Mouse (Mus musculus) cortical plate, adult 2 months (tissue): ENCODE measurements around the gene Ccdc181.

Source experiments
- CTCF ChIP-seq: fragments of 200-500 bp; IDR thresholded peaks from 2 replicates; pipeline ENCODE4 v1.5.1; 2011; ENCODE audit warnings: mild to moderate bottlenecking, control low read depth, low read length; ENCODE audit not compliant: insufficient read depth; ENCODE audit errors: extremely low read depth
- POLR2A ChIP-seq: fragments of 200-500 bp; IDR thresholded peaks from 2 replicates; pipeline ENCODE4 v1.6.1; 2011; ENCODE audit warnings: mild to moderate bottlenecking, low read length, control low read depth; ENCODE audit not compliant: insufficient read depth; ENCODE audit errors: extremely low read depth

DNA sequence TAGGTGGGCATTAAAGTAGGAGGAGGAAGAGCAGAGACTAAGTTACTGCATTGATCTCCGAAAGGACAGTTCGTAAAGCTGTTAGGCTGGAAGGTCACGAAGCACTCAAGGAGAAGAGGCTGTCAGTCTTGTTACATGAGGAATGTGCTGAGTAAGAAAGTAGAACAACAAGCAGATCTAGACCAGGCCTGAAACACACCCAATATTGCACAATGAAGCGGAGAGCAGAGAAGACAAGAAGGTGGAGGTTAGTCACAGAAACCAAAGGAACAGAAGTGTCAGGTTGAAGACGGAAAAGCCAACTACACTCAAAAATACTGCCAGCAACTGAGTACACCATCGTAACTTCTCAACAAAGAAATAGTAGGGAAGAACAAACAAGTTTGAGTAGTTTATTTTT lies 18.7 kb downstream of the Ccdc181 start:
- TF ChIP-seq CTCF: no peak
- TF ChIP-seq POLR2A: no peak
